Mouse (Mus musculus) erythroblast, adult 5-6 weeks (primary cell): Measurements from ENCODE around the gene Itgb1. TPM values are rescaled to one million over a fixed set of nuclear protein-coding genes. Genes with fewer than 3 reads are reported as not detected.

Experiments used
- ATAC-seq: replicated peaks from 2 replicates; pipeline ENCODE4 v1.8.0; 2016; ENCODE audit warnings: moderate number of reproducible peaks, mild to moderate bottlenecking, moderate TSS enrichment, inconsistent platforms; ENCODE audit not compliant: poor library complexity, low FRiP score, severe bottlenecking
- total RNA-seq, 2 experiments: library from RNA; stranded (forward) in 1 of 2; stranded (reverse) in 1 of 2; fragments of 150-400 nt in 1 of 2; fragments of 200-764, 138-1000 nt in 1 of 2; gene quantifications; 2 replicates each; pipeline versions ENCODE4 v1.2.3 to v1.2.4; 2015 to 2017; ENCODE audit warnings: low replicate concordance in 2 of 2

The Itgb1 gene
- total RNA-seq (2015; ENCODE audit: low replicate concordance) (33.8 and 37.6 TPM in 2 replicates), total RNA-seq (2017; ENCODE audit: low replicate concordance) (51.9 and 56.3 TPM in 2 replicates)

GRCm38 (mm10) chr8:128685507-128686428, at the start of gene Itgb1:
Itgb1 (plus strand) TSS chr8:128685654.
- peak; percentile 76 for ATAC-seq

- no peak for ATAC-seq
Observed at GRCm38 (mm10) chr8:128643104-128643503, 42.4 kb upstream of the Itgb1 start.

DNA sequence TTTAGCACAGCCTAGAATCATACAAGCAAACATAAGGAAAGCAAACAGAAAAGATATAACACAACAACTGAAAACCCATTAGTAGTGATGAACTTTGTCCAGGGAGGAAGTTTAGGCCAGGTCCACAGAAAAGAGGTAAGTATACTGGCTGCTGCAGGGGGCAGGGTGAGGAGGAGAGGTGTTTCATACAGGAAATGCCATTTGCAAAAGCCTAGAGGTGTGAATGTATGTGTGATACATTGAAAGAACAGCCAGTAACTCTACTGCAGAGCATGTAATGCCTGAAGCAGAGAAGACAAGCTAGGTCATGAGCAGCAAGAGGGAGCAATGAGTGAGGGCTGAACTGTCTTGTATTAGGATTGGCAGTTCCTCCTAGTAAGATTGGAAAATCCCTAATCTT, 40.0 kb upstream of the Itgb1 start:
- no peak for ATAC-seq

DNA sequence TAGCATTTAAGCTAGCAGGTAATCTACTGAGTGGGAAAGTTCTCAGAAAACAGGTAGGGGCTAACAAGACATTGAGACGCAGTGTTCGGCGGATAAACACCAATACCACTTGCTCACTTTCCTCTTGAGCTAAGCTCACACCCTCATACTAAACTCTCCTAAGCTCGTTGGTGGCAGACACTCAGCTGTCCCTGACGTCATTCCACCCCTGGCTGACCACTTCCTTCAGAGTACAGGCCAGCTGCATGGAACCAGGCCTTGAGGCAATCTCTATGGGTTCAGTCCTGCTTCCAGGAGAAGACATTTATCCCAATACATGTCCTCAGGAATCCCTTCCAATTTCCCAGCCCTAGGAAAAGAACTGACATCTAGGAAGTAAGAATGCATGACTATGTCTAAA, 39.0 kb upstream of the Itgb1 start:
- ATAC-seq = no peak

DNA sequence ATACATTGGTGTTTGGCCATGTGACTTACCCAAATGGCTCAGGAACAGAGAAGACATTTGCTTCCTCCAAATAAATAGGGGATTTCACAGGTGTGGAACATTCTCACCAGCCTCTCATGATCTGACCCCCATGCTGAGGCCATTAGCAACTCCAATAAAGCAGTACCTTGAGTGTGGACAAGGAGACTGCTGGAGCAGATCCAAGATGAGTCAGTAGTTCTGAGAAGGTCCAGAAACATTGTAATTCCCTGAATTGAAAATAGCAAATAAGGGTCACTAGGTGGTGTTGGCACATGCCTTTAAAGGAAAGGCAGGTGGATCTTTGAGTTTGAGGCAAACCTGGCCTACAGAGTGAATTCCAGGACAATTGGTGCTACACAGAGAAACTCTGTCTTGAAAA, 37.4 kb upstream of the Itgb1 start:
- ATAC-seq = no peak

DNA sequence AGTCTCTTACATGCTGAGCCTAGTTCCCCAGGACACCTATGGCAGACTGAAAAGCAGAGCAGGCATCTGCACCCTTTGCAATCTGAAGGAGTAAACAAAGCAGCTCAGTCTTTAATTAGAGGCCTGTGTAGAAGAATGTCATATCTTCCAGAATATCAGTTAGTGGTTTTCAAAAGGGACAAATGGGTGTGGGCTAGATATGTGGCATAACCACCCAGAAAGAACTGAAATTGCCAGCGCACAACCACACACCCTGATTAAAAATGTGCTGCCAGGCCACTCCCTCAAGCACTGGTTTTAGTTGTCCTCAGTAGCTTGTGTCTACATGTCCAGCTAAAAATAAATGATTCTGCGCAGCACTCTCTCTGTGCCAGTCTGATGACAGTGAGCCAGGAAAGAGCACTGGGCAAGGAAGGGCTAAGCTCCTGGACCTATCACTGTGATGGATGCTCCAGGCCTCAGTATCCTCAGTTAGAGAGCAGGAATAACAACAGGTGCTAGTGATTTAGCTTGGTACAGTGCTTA, 35.1 kb upstream of the Itgb1 start:
- ATAC-seq = no peak

GRCm38 (mm10) chr8:128652399-128653109, 32.9 kb upstream of the Itgb1 start:
- no peak for ATAC-seq

GRCm38 (mm10) chr8:128653642-128654364, 31.7 kb upstream of the Itgb1 start:
- no peak for ATAC-seq

DNA sequence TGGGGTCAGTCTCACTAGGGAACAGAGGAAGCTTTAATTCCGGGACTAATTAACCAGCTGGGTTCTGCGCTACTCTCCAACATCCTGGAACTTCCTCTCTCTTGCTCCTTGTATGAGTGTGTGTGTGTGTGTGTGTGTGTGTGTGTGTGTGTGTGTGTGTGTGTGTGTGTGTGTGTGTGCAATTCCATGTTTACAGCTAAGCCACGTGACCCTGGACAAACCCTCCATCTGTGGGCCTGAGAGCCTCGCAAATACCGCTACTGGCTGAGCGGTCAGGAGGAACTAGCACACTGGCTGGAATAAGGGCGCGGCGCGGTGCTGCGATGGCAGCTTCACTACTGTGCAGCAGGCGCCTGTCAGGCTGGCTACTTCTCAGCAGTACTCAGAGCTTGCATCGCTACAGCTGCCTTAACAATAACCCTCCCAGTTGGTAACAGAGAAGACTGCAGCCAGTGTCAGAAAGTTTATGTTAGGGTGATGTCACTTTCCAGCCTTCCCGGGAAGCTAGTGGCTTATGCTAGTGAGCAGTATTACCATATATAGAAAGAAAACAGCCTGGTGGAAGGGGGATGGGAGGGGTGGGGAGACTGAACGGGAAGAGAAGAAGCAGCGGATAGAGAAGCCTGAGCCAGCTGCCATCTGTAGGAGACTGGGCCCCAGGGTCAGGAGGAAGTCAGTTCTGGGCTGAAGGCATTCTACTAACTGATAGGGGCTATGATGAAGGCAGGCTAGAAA, 30.9 kb upstream of the Itgb1 start:
- no peak for ATAC-seq

GRCm38 (mm10) chr8:128662144-128662543, 23.3 kb upstream of the Itgb1 start:
- no peak for ATAC-seq

DNA sequence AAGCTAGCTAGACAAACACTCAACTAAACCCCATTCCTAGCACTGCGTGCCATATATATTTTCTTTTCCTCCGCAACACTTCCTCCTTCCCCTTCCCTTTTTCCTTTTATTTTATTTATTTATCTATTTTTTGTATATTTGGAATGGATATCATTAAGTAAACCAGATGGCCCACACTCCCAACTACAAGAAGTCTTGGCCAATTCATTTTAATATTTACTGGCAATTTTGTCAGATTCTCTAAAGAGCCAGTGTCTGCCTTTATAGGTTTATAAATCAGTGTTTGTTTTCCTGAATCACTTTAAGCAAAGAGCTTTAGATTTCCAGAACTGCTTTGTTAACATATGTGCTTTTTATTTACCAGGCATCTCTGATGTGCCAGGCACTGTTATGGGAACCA, 22.8 kb upstream of the Itgb1 start:
- no peak for ATAC-seq

DNA sequence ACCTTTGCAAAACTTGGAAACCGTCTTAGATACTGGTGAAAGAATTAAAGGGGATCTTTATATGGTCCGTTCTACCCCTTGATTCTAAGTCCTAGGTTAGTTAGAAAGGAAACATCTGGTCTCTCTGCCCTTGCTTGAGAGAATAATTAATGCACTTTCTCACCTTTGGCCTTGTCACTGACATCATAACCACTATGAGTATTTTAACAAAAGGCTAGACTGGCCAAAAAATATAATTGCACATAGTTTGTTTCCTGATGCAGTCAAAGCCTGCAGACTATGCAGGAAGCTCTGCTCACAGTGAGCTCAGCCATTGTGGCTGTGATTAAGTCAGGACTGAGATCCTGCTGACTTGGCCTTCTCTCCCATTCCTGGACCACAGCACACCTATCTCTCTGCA, 22.3 kb upstream of the Itgb1 start:
- ATAC-seq = no peak

DNA sequence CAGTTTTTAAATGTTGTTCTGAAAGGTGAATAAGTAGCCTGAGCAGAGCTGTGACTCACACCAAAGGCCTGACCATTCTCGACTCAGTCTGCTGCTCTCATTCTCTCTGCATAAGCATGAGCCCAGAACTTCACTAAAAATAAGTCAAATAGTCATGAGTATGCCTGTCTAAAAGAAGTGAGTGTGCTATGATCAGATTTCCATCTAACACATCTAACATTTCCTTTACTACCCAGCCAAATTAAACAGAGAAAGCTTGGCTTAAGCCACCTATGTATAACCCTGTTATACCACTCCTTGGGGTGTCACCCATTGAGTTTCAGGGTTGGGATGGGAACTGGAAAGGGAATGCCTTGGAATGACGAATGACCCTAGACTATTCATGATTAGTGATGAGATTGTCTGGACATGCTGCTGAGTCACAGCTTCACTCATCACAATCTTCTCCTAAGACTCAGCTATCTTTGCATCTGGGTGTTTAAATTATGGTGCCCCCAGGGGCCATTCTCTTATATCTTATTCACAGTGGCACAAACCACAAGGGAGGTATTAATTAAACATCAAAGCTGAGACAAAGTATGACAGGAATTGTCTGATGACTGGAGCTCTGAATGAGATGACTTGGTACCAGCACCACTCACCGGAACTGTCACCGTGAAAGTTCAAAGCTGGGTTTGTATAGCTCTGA, 18.7 kb upstream of the Itgb1 start:
- no peak for ATAC-seq

- no peak for ATAC-seq
Observed at GRCm38 (mm10) chr8:128671813-128672212, 13.6 kb upstream of the Itgb1 start.

DNA sequence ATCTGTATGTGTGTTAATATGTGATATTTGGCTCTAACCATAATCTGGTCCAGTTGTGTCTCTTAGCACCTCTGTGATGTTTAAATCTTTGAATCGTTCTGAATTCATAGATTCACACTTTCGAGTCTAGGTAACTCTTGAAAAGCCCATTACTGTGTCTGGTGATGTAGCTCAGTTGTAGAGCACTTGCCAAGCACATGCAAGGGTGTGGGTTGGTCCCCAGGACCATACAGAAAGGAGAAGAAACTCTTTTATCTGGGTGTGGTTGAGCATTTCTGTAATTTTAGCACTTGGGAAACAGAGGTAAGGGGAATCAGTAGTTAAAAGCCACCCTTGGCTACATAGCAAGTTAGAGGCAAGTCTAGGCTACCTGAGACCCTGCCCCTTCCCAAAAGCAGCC, 13.0 kb upstream of the Itgb1 start:
- ATAC-seq = no peak

- ATAC-seq = no peak
Observed at GRCm38 (mm10) chr8:128672950-128673349, 12.5 kb upstream of the Itgb1 start.

GRCm38 (mm10) chr8:128675848-128676629, 9.4 kb upstream of the Itgb1 start:
- no peak for ATAC-seq

GRCm38 (mm10) chr8:128679909-128680308, 5.5 kb upstream of the Itgb1 start:
- 0 out of 2 replicates have a peak, but pooled peaks have one; percentile 14 for ATAC-seq
